Mouse (Mus musculus): Measurements from ENCODE around the gene Rfx2. TPM values are rescaled to one million over a fixed set of nuclear protein-coding genes. Genes with fewer than 3 reads are reported as not detected.
A peak's percentile ranks its signal among the peaks of the same experiment; 100 is the strongest.

Gene Rfx2
- polyA plus RNA-seq, 1 experiment from 2014 or later, result 2.5 TPM

DNA sequence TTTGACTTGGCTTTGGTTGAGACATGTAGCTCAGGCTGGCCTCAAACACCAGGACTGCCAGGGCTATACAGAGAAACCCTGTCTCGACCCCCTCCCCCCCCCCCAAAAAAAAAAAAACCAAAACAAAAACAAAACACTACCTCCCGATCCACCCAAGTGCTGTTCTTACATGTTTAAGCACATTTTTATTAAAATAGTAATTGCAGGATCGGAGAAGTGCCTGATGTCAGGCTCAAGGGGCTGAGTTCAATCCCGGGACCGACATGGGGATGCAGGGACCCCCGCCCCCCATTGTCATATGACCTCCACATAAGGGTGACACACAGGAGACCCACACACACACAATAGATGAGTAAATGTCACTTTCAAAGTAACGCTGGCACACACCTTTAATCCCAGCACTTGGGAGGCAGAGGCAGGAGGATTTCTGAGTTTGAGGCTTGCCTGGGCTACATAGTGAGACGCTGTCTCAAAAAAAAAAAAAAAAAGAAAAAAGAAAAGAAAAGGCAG lies 67.0 kb downstream of the Rfx2 start:
- peaks cover 24% of the 10 kb centered on the region for H3K4me1 ChIP-seq (ENCODE audit: control insufficient read depth, insufficient read depth, low read length)
- peak overlapping the region; percentile 96 for H3K27ac ChIP-seq (ENCODE audit: low read length)
- peak overlapping the region; percentile 91; the same call in 1 of the 2 replicates for H3K9ac ChIP-seq (ENCODE audit: low read depth, low read length)
- ATAC-seq, result no peak
- WGBS, result 69% methylated on average over 8 of the region's 8 CpGs
- no peaks in the 10 kb centered on the region for H3K9me3 ChIP-seq (ENCODE audit: control insufficient read depth, low read length)
- peaks cover 18% of the 10 kb centered on the region for H3K36me3 ChIP-seq (ENCODE audit: control insufficient read depth, insufficient read depth, low read length)
- H3K4me2 ChIP-seq (ENCODE audit: low read depth, low read length), result peak overlapping the region; percentile 71
- H3K4me3 ChIP-seq (ENCODE audit: low read length), result peak overlapping the region; percentile 83
- H3K27me3 ChIP-seq (replicated peaks; ENCODE audit: control insufficient read depth, insufficient read depth, low read length), result no peaks in the 10 kb centered on the region

DNA sequence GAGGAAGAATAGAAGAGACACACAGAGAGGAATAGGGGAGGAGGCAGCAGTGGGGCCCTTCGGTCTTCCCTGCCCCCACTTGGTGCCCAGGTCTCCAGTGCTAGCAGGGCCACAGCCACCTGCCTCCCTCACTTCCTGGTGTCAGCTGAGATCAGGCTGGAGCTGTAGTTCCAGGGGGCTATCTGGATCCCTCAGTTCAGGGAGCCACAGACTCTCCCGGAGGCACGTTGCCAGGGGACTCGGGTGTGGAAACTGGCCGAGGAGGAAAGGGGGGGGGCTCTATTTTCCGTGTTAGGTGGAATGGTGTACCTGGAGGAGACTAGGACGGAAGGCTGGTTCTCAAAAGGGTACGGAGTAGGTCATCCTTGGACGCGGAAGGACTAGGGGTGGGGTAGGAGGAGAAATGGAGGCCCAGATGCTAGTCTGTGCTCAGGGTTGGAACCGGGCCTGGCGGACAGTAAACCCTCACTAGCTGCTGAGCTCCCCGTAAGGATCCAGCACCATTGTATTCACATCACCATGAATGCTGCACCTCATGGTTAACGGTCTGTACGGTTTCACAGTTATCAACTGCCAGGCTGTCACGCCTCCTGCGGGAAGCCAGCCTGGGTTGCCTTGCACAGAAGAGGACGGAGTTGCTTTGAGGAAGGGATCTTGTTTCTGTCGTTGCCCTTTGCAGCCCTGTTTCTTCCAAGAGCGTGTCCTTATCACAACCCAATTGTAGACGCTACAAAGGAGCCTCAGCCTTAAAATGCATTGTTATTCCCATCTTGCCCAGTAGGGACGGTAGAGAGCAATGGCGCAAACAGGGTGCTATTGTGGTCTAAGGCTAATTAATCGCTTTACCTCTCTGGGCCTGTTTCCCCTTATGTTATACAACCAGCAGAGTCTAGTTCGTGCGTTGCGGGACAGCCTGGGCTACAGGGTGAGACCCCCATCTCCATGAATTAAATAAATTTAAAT lies 67.8 kb downstream of the Rfx2 start:
- Histone ChIP-seq H3K27ac (ENCODE audit: low read length) (peak overlapping the region; percentile 78), H3K4me3 (ENCODE audit: low read length) (no peak overlapping the region), H3K9me3 (ENCODE audit: control insufficient read depth, low read length) (no peaks in the 10 kb centered on the region), H3K27me3 (replicated peaks; ENCODE audit: control insufficient read depth, insufficient read depth, low read length) (no peaks in the 10 kb centered on the region), H3K4me1 (ENCODE audit: control insufficient read depth, insufficient read depth, low read length) (peaks cover 25% of the 10 kb centered on the region), H3K9ac (ENCODE audit: low read depth, low read length) (peak overlapping the region; percentile 79; the same call in 1 of the 2 replicates), H3K36me3 (ENCODE audit: control insufficient read depth, insufficient read depth, low read length) (peaks cover 14% of the 10 kb centered on the region), H3K4me2 (ENCODE audit: low read depth, low read length) (peak overlapping the region; percentile 79)
- ATAC-seq, result no peak
- WGBS, result 41% methylated on average over 27 of the region's 27 CpGs

DNA sequence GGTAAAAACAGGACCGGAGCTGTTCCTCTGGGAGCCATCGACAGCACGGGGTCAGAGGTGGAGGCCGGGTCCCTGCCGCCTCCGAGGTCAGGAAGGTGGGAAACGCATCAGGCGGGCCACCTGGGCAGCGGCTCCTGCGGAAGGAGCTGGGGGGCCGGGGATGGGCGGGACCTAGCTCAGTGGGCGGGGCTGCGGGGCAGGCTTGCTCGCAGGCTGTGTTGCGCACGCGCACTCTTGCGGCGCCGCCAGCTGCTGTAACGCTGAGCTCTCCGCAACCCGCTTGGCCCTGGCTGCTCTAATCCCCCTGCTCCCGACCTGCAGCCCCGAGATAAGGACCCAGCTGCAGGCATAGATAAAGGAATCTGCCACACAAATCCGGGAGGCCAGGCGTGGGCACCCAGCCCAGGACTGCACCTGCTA lies 68.8 kb downstream of the Rfx2 start:
- Histone ChIP-seq H3K27me3 (replicated peaks; ENCODE audit: control insufficient read depth, insufficient read depth, low read length) (no peaks in the 10 kb centered on the region), H3K4me3 (ENCODE audit: low read length) (peak overlapping the region; percentile 62), H3K4me1 (ENCODE audit: control insufficient read depth, insufficient read depth, low read length) (peaks cover 33% of the 10 kb centered on the region), H3K27ac (ENCODE audit: low read length) (peak overlapping the region; percentile 78), H3K9me3 (ENCODE audit: control insufficient read depth, low read length) (no peaks in the 10 kb centered on the region), H3K9ac (ENCODE audit: low read depth, low read length) (peak overlapping the region; percentile 79), H3K4me2 (ENCODE audit: low read depth, low read length) (peak overlapping the region; percentile 79), H3K36me3 (ENCODE audit: control insufficient read depth, insufficient read depth, low read length) (peaks cover 7% of the 10 kb centered on the region; the same call in 1 of the 2 replicates)
- ATAC-seq, result peak; percentile 42
- WGBS, result under 1% methylated on average over 28 of the region's 28 CpGs

DNA sequence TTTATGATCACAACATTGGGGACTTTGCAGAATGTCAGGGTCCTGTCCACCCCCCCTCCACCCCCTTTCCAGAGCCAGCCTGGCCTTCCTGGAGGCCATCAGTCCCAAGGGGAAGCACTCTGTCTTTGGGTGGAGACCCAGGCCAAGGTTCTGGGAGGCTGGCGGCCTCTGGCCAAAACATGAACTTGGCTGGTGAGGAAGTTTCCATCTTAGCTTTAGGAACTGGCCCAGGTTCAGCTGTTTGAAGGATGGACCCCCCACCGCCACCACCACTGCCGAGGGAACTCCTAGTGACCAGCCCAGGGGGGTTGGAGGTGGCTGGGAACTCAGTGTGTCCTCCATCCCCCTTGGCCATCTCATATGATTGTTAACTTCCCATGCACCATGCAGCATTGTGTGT lies 69.7 kb downstream of the Rfx2 start:
- Histone ChIP-seq H3K9ac (ENCODE audit: low read depth, low read length) (no peak overlapping the region), H3K27ac (ENCODE audit: low read length) (no peak overlapping the region), H3K4me2 (ENCODE audit: low read depth, low read length) (no peak overlapping the region)

DNA sequence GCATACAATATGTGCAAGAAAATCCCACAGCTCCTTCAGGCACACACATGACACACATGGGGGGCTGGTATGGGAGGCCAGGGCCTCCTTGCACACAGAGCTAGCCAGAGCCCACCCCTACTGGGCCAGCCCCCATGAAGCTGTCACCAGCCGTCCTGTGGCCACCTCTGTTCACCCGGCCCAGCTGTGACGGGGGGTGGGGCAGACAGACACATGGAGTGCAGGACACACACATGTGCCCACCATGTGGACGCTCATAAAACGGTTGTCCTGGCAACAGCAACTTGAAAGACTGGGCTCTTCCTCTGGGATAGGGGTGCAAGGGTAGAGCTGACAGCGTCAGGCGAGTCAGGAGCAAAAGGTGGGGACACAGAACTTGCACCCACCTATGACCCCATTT lies 71.6 kb downstream of the Rfx2 start:
- Histone ChIP-seq H3K9me3 (ENCODE audit: control insufficient read depth, low read length) (no peaks in the 10 kb centered on the region), H3K36me3 (ENCODE audit: control insufficient read depth, insufficient read depth, low read length) (no peaks in the 10 kb centered on the region), H3K27me3 (replicated peaks; ENCODE audit: control insufficient read depth, insufficient read depth, low read length) (peaks cover 11% of the 10 kb centered on the region), H3K9ac (ENCODE audit: low read depth, low read length) (no peak overlapping the region), H3K4me1 (ENCODE audit: control insufficient read depth, insufficient read depth, low read length) (peaks cover 43% of the 10 kb centered on the region), H3K27ac (ENCODE audit: low read length) (no peak overlapping the region), H3K4me2 (ENCODE audit: low read depth, low read length) (no peak overlapping the region), H3K4me3 (ENCODE audit: low read length) (no peak overlapping the region)
- whole genome bisulfite sequencing, result 55% methylated on average over 7 of the region's 7 CpGs
- ATAC-seq, result no peak

More for the DNA sequence above, 69.7 kb downstream of the Rfx2 start:
- Histone ChIP-seq H3K4me3 (ENCODE audit: low read length) (no peak overlapping the region), H3K4me1 (ENCODE audit: control insufficient read depth, insufficient read depth, low read length) (peaks cover 37% of the 10 kb centered on the region), H3K36me3 (ENCODE audit: control insufficient read depth, insufficient read depth, low read length) (no peaks in the 10 kb centered on the region), H3K27me3 (replicated peaks; ENCODE audit: control insufficient read depth, insufficient read depth, low read length) (no peaks in the 10 kb centered on the region; the same call in 1 of the 2 replicates), H3K9me3 (ENCODE audit: control insufficient read depth, low read length) (no peaks in the 10 kb centered on the region)
- WGBS, result 75% methylated on average over 3 of the region's 3 CpGs
- no peak for ATAC-seq

DNA sequence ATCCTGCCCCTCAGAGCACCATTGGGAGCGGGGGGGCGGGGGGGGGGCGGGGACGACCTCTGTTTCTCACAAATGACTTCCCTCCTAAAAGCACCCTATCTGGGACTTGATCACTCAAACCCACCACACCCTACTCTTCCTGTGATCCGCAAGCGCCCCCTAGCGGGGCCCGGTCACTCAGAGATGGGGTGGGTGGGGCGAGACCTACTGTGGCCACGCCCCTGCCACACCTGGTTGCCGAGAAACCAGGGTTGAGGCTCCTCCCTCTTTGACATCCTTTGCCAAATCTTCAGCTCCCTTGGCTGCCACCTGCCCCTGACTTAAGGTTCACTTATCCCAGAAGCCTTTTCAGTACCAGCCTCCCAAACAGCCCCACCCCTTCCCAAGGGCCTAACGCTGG lies 72.7 kb downstream of the Rfx2 start:
- 3% methylated on average over 12 of the region's 12 CpGs for WGBS
- no peak for ATAC-seq
- Histone ChIP-seq H3K4me1 (ENCODE audit: control insufficient read depth, insufficient read depth, low read length) (peaks cover 48% of the 10 kb centered on the region), H3K4me2 (ENCODE audit: low read depth, low read length) (peak overlapping the region; percentile 100), H3K27me3 (replicated peaks; ENCODE audit: control insufficient read depth, insufficient read depth, low read length) (peaks cover 20% of the 10 kb centered on the region), H3K9ac (ENCODE audit: low read depth, low read length) (peak overlapping the region; percentile 80; the same call in 1 of the 2 replicates), H3K27ac (ENCODE audit: low read length) (no peak overlapping the region), H3K36me3 (ENCODE audit: control insufficient read depth, insufficient read depth, low read length) (no peaks in the 10 kb centered on the region), H3K9me3 (ENCODE audit: control insufficient read depth, low read length) (no peaks in the 10 kb centered on the region), H3K4me3 (ENCODE audit: low read length) (no peak overlapping the region)

DNA sequence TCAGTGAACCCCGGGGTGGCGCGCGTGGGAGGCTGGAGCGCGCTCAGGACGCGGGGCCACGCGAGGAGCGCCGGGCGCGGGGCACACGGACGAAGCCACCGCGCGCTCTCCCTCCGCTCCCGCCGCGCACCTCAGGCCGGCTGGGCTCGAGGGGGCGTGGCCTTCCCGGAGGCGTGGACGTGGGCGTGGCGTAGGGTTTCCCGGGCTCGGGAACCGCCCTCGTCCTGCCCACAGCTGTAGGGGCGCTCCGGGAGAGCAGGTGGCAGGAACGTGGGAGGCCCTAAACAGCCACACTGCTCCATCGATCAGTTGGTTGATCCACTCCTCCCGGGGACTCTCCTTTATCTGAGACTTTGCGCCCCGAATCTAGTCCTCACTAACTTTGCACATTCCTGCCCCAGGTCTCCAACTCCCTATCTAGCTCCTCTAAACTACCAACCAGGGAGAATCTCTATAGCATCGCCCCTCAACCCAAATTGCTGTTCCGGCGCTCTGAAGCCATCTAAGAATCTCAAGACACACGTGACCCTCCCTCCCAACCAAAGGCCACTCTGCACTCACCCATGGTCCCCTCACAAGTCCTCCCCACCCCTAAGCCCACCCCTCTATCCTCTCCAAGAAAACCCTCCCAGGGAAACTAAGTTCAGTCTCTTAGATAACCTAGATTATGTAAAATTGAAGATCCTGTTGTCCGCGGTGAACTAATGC lies 73.2 kb downstream of the Rfx2 start, which contains the start of gene Nrtn:
Nrtn (minus strand) TSS at position 115 of the 708 bp plus-strand sequence.
- peaks cover 24% of the 10 kb centered on the region for H3K27me3 ChIP-seq (replicated peaks; ENCODE audit: control insufficient read depth, insufficient read depth, low read length)
- H3K4me1 ChIP-seq (ENCODE audit: control insufficient read depth, insufficient read depth, low read length), result peaks cover 43% of the 10 kb centered on the region
- peak within 1 kb of the TSS; percentile 80 for H3K9ac ChIP-seq (ENCODE audit: low read depth, low read length)
- no peaks in the 10 kb centered on the region for H3K36me3 ChIP-seq (ENCODE audit: control insufficient read depth, insufficient read depth, low read length)
- H3K27ac ChIP-seq (ENCODE audit: low read length), result peak within 1 kb of the TSS; percentile 18; the same call in 1 of the 2 replicates
- ATAC-seq, result peak; percentile 69
- H3K4me2 ChIP-seq (ENCODE audit: low read depth, low read length), result peak within 1 kb of the TSS; percentile 100
- no peaks in the 10 kb centered on the region for H3K9me3 ChIP-seq (ENCODE audit: control insufficient read depth, low read length)
- under 1% methylated on average over 45 of the region's 48 CpGs for WGBS
- H3K4me3 ChIP-seq (ENCODE audit: low read length), result peak within 1 kb of the TSS; percentile 65

DNA sequence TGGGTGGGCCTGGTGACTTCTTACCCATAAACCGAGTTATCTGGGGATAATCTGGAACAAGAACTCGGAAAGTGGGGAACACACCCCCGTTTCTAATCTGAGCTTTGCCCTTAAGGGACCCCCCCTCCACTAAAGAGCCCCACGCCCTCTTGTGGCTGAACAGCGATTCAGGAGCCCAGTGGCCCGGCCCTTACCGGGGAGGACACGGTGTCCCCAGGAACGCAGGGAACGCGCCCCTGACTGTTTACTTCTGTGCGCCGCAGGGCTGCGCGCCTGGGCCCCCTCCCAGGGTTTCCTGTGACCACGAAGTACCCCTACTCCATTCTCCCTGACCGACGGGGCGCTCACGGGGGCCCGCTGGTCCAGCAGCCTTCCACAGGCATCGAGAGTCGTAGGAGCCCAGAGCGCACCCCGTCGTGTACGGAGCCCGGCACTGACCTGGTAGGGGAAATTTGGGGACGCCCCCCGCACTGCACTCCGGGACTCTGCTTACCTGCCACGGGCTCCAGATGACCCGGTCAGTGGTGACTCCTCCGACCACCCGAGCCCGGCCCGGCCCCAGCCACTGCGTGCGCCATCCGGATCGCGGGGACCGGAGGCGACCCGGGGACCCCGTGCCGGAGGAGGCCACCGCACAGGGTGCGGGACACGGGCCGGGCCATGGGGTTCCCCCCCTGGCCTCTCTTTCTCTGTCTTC lies 74.0 kb downstream of the Rfx2 start:
- peak overlapping the region; percentile 65 for H3K4me3 ChIP-seq (ENCODE audit: low read length)
- no peaks in the 10 kb centered on the region for H3K9me3 ChIP-seq (ENCODE audit: control insufficient read depth, low read length)
- ATAC-seq, result peak; percentile 25
- H3K4me1 ChIP-seq (ENCODE audit: control insufficient read depth, insufficient read depth, low read length), result peaks cover 38% of the 10 kb centered on the region
- no peak overlapping the region for H3K27ac ChIP-seq (ENCODE audit: low read length)
- peak overlapping the region; percentile 80 for H3K9ac ChIP-seq (ENCODE audit: low read depth, low read length)
- peak overlapping the region; percentile 100 for H3K4me2 ChIP-seq (ENCODE audit: low read depth, low read length)
- 1% methylated on average over 47 of the region's 51 CpGs for WGBS
- peaks cover 30% of the 10 kb centered on the region for H3K27me3 ChIP-seq (replicated peaks; ENCODE audit: control insufficient read depth, insufficient read depth, low read length)
- no peaks in the 10 kb centered on the region for H3K36me3 ChIP-seq (ENCODE audit: control insufficient read depth, insufficient read depth, low read length)
